Mouse (Mus musculus) lung, adult 2 months (tissue): Measurements from ENCODE around the gene Zg16.

ENCODE experiments used
- CTCF ChIP-seq: fragments of 200-500 bp; IDR thresholded peaks from 2 replicates; pipeline ENCODE4 v1.5.1; 2011; ENCODE audit warnings: mild to moderate bottlenecking, low read length, control low read depth; ENCODE audit not compliant: insufficient read depth
- POLR2A ChIP-seq: fragments of 200-500 bp; IDR thresholded peaks from 2 replicates; pipeline ENCODE4 v1.6.1; 2011; ENCODE audit warnings: low read depth, mild to moderate bottlenecking, control low read depth, low read length, borderline replicate concordance; ENCODE audit errors: extremely low read depth

GRCm38 (mm10) chr7:127031244-127031643, 55.9 kb downstream of the Zg16 start:
- TF ChIP-seq CTCF (no peak), POLR2A (no peak)
